Mouse (Mus musculus): ENCODE measurements around the gene 2510009E07Rik. TPM values are rescaled to one million over a fixed set of nuclear protein-coding genes. Genes with fewer than 3 reads are reported as not detected.

The 2510009E07Rik gene
- total RNA-seq, 2 experiments from 2014 or later, result 42.4 to 45.1 TPM

Other genes starting within 250 kb of the 2510009E07Rik start
- 10 to 100 TPM; 12.9 to 18.9 TPM for gene Ehhadh, start 93.1 kb upstream of the 2510009E07Rik start, total RNA-seq (2021)
- 1 to 10 TPM in 1 of 2 experiments, under 1 TPM in 1; 0.89 to 1.3 TPM for gene Map3k13, start 99.7 kb upstream of the 2510009E07Rik start, total RNA-seq (2021)

Measured in heart, postnatal 10 days (tissue).